Mouse (Mus musculus) right cerebral cortex, postnatal 36 days (tissue): Measurements from ENCODE around the gene Samd11.

Experiments
- DNase-seq, 2 experiments: peaks; one replicate each; pipeline ENCODE4 v3.0.0; 2022; ENCODE audit warnings: low spot score in 2 of 2, mixed read lengths in 1 of 2

Samd11 gene

GRCm38 (mm10) chr4:156213134-156213533 is 42.3 kb downstream of the Samd11 start:
- no peak for DNase-seq

GRCm38 (mm10) chr4:156209963-156210635 is 45.4 kb downstream of the Samd11 start:
- DNase-seq = no peak

GRCm38 (mm10) chr4:156208872-156209271 is 46.6 kb downstream of the Samd11 start:
- DNase-seq = no peak

GRCm38 (mm10) chr4:156203413-156204131 is 51.9 kb downstream of the Samd11 start:
- no peak for DNase-seq

GRCm38 (mm10) chr4:156203001-156203412 is 52.5 kb downstream of the Samd11 start, which contains the start of gene AW011738:
Gene AW011738, plus strand, starts transcription at chr4:156203304.
- peak in 1 of 2 experiments; percentile 43 for DNase-seq

- DNase-seq = no peak
These were observed 53.0 kb downstream of the Samd11 start for GRCm38 (mm10) chr4:156202462-156202893.

- no peak for DNase-seq
These were observed 54.6 kb downstream of the Samd11 start, which contains the start of gene Isg15 for GRCm38 (mm10) chr4:156200623-156201475. Gene Isg15, minus strand, starts transcription at chr4:156200818.

GRCm38 (mm10) chr4:156197829-156198205 is 57.6 kb downstream of the Samd11 start:
- peak; percentile 61 to 68 for DNase-seq

GRCm38 (mm10) chr4:156197131-156197828 is 58.2 kb downstream of the Samd11 start, which contains the start of gene Agrn:
Gene Agrn, minus strand, starts transcription at chr4:156197488.
- peak in 1 of 2 experiments; percentile 24 for DNase-seq
